Mouse (Mus musculus) embryonic facial prominence, embryonic 12.5 days (tissue): ENCODE measurements around the gene Prr15. TPM values are rescaled to one million over a fixed set of nuclear protein-coding genes. Genes with fewer than 3 reads are reported as not detected.

Experiments
- ATAC-seq: fragments of 200-750 bp; cut with Nextera tagmentation; 2 replicates; pipeline ENCODE4 v1.8.0; 2017; ENCODE audit not compliant: insufficient number of reproducible peaks, insufficient read depth, low FRiP score, low TSS enrichment
- H3K27ac ChIP-seq: fragments of 300-500 bp; sonication (generic); 2 replicates; pipeline ENCODE4 v1.5.1; 2016; ENCODE audit warnings: mild to moderate bottlenecking
- H3K27me3 ChIP-seq: fragments of 300-500 bp; sonication (generic); 2 replicates; pipeline ENCODE4 v1.6.1; 2016; ENCODE audit warnings: mild to moderate bottlenecking, moderate library complexity
- H3K36me3 ChIP-seq: fragments of 300-500 bp; sonication (generic); 2 replicates; pipeline ENCODE4 v1.6.1; 2016; ENCODE audit warnings: mild to moderate bottlenecking
- H3K4me1 ChIP-seq: fragments of 300-500 bp; sonication (generic); 2 replicates; pipeline ENCODE4 v1.6.1; 2016
- H3K4me2 ChIP-seq: fragments of 300-500 bp; sonication (generic); replicated peaks from 2 replicates; pipeline ENCODE4 v1.6.1; 2016; ENCODE audit warnings: mild to moderate bottlenecking, moderate library complexity
- H3K4me3 ChIP-seq: fragments of 300-500 bp; sonication (generic); 2 replicates; pipeline ENCODE4 v1.5.1; 2016; ENCODE audit warnings: mild to moderate bottlenecking
- H3K9ac ChIP-seq: fragments of 300-500 bp; sonication (generic); 2 replicates; pipeline ENCODE4 v1.6.1; 2016; ENCODE audit warnings: mild to moderate bottlenecking, moderate library complexity
- H3K9me3 ChIP-seq: fragments of 300-500 bp; sonication (generic); 2 replicates; pipeline ENCODE4 v1.6.1; 2016; ENCODE audit warnings: mild to moderate bottlenecking, moderate library complexity
- WGBS: fragments of 180-500 bp; shearing (Covaris S2); methylation state at CpG from one replicate; pipeline ENCODE4 v1.1.7; 2016; 5-methylcytosine and 5-hydroxymethylcytosine counted together
- polyA plus RNA-seq: library from polyadenylated mRNA; unstranded; fragments of >200 nt; fragmentation: Nextera tagmentation; extraction: Ambion mirVana; gene quantifications from 2 replicates; pipeline ENCODE4 v1.2.1, GENCODE M21; 2016

Gene Prr15
- polyA plus RNA-seq = 2.3 and 4.1 TPM in 2 replicates

DNA sequence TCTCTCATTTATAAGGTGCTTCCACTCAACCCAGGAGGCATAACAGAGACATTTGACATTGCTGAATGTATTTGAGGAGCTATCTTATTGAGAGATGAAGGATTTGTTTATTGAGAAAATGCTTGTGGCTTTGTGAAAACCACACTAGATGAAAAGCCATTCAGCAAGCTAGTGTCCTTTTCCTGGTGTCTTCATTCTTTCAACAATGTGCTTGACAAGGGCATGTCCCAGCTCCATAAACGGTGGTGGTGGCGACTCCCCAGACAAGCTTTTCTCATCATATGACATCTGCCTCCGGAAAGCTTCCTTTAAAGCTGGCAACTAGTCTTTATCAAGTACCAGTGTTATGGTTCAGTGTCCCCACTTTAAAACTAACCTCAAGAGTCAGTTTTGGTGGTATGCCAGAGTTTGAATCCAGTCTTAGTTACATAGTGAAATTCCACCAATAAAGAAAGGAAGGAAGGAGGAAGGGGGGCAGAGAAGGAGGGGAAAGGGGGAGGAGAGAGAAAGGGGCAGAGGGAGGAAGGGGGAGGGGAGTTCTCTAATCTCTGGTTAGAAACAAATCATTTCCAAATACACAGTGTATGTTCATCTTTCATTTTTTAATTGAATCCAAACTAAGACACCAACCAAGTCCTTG lies at the start of gene Prr15:
Prr15 (plus strand) TSS at position 590 of the 640 bp plus-strand sequence.
- Histone ChIP-seq H3K4me2 (peak within 1 kb of the TSS; percentile 91), H3K9me3 (no peaks in the 10 kb centered on the region), H3K27ac (no peak within 1 kb of the TSS), H3K4me1 (peaks cover 8% of the 10 kb centered on the region; the same call in 1 of the 2 replicates), H3K9ac (no peak within 1 kb of the TSS), H3K4me3 (peak within 1 kb of the TSS; percentile 44), H3K36me3 (no peaks in the 10 kb centered on the region), H3K27me3 (peaks cover 56% of the 10 kb centered on the region)
- WGBS = 65% methylated on average over 3 of the region's 3 CpGs
- ATAC-seq = no peak

DNA sequence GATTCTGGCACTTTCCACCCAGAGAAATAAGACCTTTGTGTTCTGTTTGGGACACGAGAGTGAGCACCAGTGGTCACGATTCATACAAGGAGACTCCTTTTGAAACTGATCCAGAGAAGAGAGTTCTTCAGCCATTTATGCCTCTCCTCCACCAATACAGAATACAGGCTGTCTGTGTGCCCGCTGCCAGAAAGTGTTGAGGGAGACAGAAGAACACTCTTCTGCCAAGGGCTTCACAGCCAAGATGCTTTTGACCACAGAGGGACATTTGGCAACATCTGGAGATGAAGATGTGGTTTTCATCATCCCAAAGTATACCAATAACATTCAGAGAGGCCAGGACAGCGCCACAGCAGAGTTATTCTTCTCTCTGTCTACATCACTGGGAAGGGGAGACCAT lies 48.4 kb upstream of the Prr15 start:
- WGBS = 70% methylated on average over 4 of the region's 4 CpGs
- ATAC-seq = no peak
- peaks cover 6% of the 10 kb centered on the region; the same call in 1 of the 2 replicates for H3K27me3 ChIP-seq
- no peak overlapping the region for H3K9ac ChIP-seq
- no peaks in the 10 kb centered on the region for H3K9me3 ChIP-seq
- H3K36me3 ChIP-seq = no peaks in the 10 kb centered on the region
- H3K27ac ChIP-seq = peak overlapping the region; percentile 65
- H3K4me1 ChIP-seq = peaks cover 42% of the 10 kb centered on the region
- H3K4me2 ChIP-seq = no peak overlapping the region
- H3K4me3 ChIP-seq = no peak overlapping the region

DNA sequence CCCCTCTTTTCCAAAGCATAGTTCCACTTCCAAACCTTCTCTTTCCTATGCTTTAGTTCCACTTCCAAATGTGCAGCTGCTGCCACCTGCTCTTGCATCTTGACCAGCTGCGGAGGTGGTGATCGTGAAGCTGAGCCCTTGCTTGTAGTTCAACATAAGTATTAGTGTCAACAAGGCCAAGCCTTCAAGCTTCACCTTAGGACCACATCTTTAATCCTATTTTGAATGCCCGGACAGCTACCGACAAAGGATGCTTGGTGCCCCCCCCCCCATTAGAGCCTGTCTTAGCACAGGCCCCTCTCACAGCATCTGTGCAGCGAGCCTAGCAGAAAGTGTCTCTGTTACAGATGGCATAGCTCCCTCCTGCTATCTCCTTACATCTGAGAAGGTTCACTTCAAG lies 47.8 kb upstream of the Prr15 start:
- H3K4me1 ChIP-seq = peaks cover 36% of the 10 kb centered on the region
- H3K9me3 ChIP-seq = no peaks in the 10 kb centered on the region
- no peaks in the 10 kb centered on the region for H3K36me3 ChIP-seq
- H3K27ac ChIP-seq = no peak overlapping the region; the same call in 1 of the 2 replicates
- 39% methylated on average over 5 of the region's 5 CpGs for WGBS
- peaks cover 3% of the 10 kb centered on the region; the same call in 1 of the 2 replicates for H3K27me3 ChIP-seq
- H3K4me2 ChIP-seq = no peak overlapping the region
- ATAC-seq = peak; percentile 62; the same call in 1 of the 2 replicates
- no peak overlapping the region for H3K9ac ChIP-seq
- no peak overlapping the region for H3K4me3 ChIP-seq

DNA sequence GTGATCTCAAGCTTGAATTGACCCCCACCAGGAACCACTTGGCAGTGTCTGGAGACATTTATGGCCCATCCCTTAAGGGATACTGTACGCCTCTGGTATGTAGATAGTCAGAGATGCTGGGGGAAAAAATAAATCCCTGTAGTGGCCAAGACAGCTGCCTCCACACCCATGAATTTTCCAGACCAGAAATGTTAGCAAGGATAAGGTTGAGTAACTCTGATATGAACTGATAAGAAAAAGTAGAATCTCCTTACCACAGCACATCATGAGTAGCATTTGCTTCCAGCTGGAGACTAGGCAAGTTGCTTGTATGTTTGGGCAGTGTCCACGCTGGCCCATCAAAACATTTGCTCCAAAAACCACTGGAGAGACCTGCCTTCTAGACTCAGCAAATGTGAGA lies 47.0 kb upstream of the Prr15 start:
- Histone ChIP-seq H3K4me2 (no peak overlapping the region), H3K27me3 (peaks cover 6% of the 10 kb centered on the region; the same call in 1 of the 2 replicates), H3K9me3 (no peaks in the 10 kb centered on the region), H3K36me3 (no peaks in the 10 kb centered on the region), H3K9ac (no peak overlapping the region), H3K4me3 (no peak overlapping the region), H3K27ac (no peak overlapping the region), H3K4me1 (peaks cover 29% of the 10 kb centered on the region)
- WGBS = 71% methylated on average over 2 of the region's 2 CpGs
- ATAC-seq = no peak

DNA sequence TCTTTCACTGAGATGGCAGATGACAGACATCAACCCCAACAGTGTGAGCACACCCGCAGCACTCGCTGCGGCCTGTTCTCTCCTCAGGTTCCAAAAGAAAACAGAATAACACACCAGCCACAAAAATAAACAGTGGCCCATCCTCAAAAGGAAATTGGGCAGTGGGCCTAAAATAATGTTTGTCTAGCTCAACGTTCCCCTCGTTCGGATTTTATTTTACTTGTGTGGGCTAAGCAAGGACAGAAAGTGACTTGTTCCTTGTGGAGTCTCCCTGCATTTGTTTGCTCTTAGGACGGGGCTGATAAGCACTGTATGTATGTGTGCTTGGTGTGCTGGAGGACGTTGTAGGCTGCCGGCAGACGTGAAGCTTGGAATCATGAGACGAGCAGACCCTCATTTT lies 46.2 kb upstream of the Prr15 start:
- Histone ChIP-seq H3K9ac (no peak overlapping the region), H3K4me2 (no peak overlapping the region), H3K27ac (no peak overlapping the region), H3K27me3 (peaks cover 6% of the 10 kb centered on the region; the same call in 1 of the 2 replicates), H3K36me3 (no peaks in the 10 kb centered on the region), H3K4me3 (no peak overlapping the region), H3K9me3 (no peaks in the 10 kb centered on the region), H3K4me1 (peaks cover 27% of the 10 kb centered on the region)
- ATAC-seq = no peak; the same call in 1 of the 2 replicates
- 41% methylated on average over 11 of the region's 11 CpGs for WGBS

DNA sequence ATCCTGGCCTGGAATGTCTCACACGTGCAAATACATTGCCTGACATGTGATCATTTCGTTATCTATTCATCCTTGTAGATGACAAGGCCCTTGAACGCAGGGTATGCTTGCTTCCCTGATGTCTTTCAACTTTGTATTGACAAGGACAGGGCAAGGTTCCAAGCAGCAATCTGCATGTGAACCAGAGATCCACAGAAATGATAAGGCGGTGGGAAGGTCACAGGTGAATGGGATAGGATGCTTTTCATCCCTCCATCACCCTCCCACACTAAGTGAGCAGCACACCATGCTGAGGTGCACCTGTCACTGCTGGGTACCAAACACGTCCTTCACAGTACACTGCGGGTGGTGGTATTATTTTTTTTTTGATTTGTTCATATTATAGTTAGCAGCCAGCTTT lies 45.4 kb upstream of the Prr15 start:
- H3K36me3 ChIP-seq = no peaks in the 10 kb centered on the region
- no peak overlapping the region for H3K9ac ChIP-seq
- peaks cover 6% of the 10 kb centered on the region; the same call in 1 of the 2 replicates for H3K27me3 ChIP-seq
- H3K4me2 ChIP-seq = no peak overlapping the region
- no peak for ATAC-seq
- WGBS = 88% methylated on average over 6 of the region's 6 CpGs
- no peak overlapping the region for H3K4me3 ChIP-seq
- H3K4me1 ChIP-seq = peaks cover 23% of the 10 kb centered on the region
- no peak overlapping the region for H3K27ac ChIP-seq
- H3K9me3 ChIP-seq = no peaks in the 10 kb centered on the region

DNA sequence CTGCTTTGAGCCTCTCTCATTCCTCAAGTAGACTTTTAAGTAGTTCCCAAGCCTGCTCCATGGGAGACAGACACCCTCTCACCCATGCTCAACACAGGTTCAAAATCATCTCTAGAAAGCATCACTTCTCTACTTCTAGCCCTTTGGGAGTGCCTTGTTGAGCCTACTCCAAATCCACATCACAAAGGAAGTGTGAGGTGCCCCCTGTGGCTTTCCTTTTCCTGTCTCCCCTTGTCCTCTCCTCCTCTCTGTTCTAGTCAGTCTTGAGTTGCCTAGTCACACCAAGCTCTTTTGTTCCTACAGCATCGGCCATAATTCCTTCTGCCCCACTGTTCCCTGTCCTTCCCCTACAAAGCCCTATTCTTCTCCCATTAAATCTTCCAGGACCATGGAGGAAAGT lies 42.3 kb upstream of the Prr15 start:
- 18% methylated on average over 1 of the region's 1 CpGs for WGBS
- H3K9ac ChIP-seq = no peak overlapping the region
- no peak overlapping the region for H3K4me2 ChIP-seq
- peaks cover 7% of the 10 kb centered on the region for H3K4me1 ChIP-seq
- H3K36me3 ChIP-seq = no peaks in the 10 kb centered on the region
- ATAC-seq = no peak
- no peak overlapping the region for H3K27ac ChIP-seq
- no peaks in the 10 kb centered on the region for H3K9me3 ChIP-seq
- peaks cover 6% of the 10 kb centered on the region; the same call in 1 of the 2 replicates for H3K27me3 ChIP-seq
- H3K4me3 ChIP-seq = no peak overlapping the region

DNA sequence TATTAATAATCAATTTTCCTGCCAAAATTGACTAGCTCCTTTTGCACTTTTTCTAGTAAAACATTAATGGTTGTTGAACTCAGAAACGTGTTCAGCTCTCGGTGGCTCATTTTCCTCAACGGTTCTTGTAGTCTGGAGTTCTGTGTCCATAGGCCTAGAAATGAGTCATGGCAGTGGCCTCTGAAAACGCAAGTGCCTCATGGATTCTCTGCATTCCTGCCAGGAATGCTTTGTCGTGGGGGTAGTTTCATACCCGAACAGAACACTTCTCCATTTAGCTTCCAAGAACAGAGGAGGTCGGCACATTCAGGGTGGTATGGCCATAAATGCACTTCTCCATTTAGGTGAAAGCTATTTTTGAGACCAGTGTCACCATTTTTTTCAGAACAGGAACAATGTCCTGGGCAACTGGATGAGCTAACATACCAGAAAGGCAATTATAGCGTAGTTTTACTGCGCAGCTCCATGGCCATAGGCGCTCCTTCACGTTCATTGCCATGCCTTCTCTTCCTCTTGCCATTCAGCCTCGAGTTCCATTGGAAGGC lies 41.4 kb upstream of the Prr15 start:
- WGBS = 88% methylated on average over 12 of the region's 12 CpGs
- Histone ChIP-seq H3K9ac (no peak overlapping the region), H3K4me1 (no peaks in the 10 kb centered on the region), H3K4me2 (no peak overlapping the region), H3K9me3 (no peaks in the 10 kb centered on the region), H3K27ac (no peak overlapping the region), H3K4me3 (no peak overlapping the region), H3K27me3 (peaks cover 6% of the 10 kb centered on the region; the same call in 1 of the 2 replicates), H3K36me3 (no peaks in the 10 kb centered on the region)
- no peak for ATAC-seq

DNA sequence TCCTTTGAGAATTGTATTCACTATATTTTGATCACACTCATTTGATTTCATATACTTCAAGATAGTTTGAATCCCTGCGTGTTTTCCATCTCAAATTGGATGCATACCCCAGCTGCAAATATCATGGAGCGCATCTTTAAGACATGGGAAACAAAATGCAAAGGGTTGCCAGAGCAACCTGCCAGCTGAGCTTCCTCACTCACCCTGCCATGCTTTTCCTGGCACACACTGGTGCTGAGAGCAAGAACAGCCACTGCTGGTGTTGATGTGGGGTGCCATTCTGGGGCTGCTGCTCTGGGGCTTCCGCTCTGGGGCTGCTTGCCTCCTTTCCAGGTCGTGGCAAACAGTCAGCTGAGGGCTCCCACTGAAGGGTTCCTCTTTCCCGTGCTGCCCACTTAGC lies 38.8 kb upstream of the Prr15 start:
- Histone ChIP-seq H3K36me3 (no peaks in the 10 kb centered on the region), H3K27me3 (0 out of 2 replicates have a peak, but pooled peaks cover 4% of the 10 kb centered on the region), H3K4me2 (no peak overlapping the region), H3K27ac (no peak overlapping the region), H3K9me3 (no peaks in the 10 kb centered on the region), H3K4me3 (no peak overlapping the region), H3K4me1 (no peaks in the 10 kb centered on the region), H3K9ac (no peak overlapping the region)
- ATAC-seq = no peak
- WGBS = 80% methylated on average over 5 of the region's 5 CpGs

DNA sequence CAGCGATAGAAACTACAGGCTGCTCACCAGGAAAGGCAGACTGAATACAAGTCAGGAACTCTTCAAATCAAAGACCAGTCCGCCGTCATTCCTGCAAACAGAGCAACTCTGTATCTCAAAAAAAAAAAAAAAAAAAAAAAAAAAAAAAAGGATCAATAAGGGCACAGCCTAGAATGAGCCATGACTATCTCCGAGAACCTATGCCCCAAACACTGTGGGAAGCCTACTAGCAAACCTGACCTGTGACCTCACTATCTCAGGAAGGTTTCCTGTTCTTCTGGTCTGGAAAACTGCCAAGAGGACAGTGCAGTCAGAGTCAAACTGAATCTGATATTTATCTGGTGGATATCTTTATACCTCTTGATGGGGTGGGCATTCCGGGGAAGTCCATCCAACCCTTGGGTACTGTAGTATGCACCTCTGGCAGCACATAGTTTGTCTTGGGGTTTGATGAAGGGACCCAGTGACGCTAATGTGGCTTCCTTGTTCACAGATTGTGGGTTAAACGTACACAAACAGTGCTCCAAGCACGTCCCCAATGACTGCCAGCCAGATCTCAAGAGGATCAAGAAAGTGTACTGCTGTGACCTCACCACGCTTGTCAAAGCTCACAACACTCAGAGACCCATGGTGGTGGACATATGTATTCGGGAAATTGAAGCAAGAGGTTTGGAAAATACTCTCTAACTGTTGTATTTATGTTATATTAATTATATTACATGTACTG lies 35.7 kb upstream of the Prr15 start:
- Histone ChIP-seq H3K4me1 (no peaks in the 10 kb centered on the region), H3K9ac (no peak overlapping the region), H3K27me3 (no peaks in the 10 kb centered on the region), H3K4me3 (no peak overlapping the region), H3K9me3 (no peaks in the 10 kb centered on the region), H3K36me3 (no peaks in the 10 kb centered on the region), H3K4me2 (no peak overlapping the region), H3K27ac (no peak overlapping the region)
- WGBS = 64% methylated on average over 10 of the region's 10 CpGs
- ATAC-seq = no peak

DNA sequence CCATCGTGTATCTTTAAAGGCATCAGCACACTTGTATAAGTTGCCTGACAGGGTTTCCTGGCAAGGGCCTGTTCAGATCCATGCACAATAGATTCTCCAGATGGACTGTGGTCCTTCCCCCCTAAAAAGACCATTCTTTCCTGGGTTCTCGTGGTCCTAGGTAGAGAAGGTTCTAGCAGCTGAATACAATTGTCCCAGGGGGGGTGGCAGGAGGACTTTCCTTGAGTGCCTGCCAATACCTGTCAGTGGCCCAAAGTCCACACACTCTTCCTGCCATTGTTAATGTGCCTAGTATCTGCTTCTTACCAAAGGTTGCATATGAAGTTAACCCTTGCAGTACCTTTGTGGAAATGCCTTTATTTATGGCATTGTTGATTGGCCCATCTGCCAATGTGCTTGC lies 28.4 kb upstream of the Prr15 start:
- no peak overlapping the region for H3K4me3 ChIP-seq
- H3K4me2 ChIP-seq = no peak overlapping the region
- no peak overlapping the region for H3K9ac ChIP-seq
- H3K27ac ChIP-seq = no peak overlapping the region
- 84% methylated on average over 2 of the region's 2 CpGs for WGBS
- H3K9me3 ChIP-seq = no peaks in the 10 kb centered on the region
- ATAC-seq = no peak
- H3K36me3 ChIP-seq = no peaks in the 10 kb centered on the region
- no peaks in the 10 kb centered on the region for H3K27me3 ChIP-seq
- no peaks in the 10 kb centered on the region for H3K4me1 ChIP-seq

DNA sequence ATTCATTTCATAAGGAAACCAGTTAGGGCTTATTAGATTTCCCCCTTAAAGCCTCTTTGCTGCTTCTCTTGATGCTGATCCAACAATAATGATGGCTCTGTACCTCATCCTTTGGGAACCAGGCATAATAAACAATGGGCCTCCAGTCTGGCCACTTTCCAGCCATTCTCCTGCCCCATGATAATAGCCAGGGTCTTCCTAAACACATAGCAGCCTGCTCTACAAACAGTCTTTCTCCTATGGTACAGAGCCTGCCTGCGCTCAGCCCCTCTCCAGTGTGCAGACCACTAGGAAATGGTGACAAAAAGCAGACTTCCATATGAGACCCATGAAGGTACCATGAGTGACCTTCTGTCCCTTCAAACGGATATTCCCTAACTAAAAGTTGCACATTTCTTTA lies 26.2 kb upstream of the Prr15 start:
- H3K4me2 ChIP-seq = no peak overlapping the region
- H3K27ac ChIP-seq = no peak overlapping the region
- H3K4me1 ChIP-seq = no peaks in the 10 kb centered on the region
- ATAC-seq = no peak
- no peaks in the 10 kb centered on the region for H3K9me3 ChIP-seq
- H3K4me3 ChIP-seq = no peak overlapping the region
- H3K9ac ChIP-seq = no peak overlapping the region
- WGBS = 50% methylated on average over 2 of the region's 2 CpGs
- H3K36me3 ChIP-seq = no peaks in the 10 kb centered on the region
- no peaks in the 10 kb centered on the region for H3K27me3 ChIP-seq
